Mouse (Mus musculus) hindbrain, embryonic 10.5 days (tissue): Measurements from ENCODE around the gene Nanp. TPM values are rescaled to one million over a fixed set of nuclear protein-coding genes. Genes with fewer than 3 reads are reported as not detected.

ENCODE experiments used
- DNase-seq: peaks from one replicate; pipeline ENCODE4 v3.0.0-alpha.2; 2017; ENCODE audit warnings: low spot score
- H3K27ac ChIP-seq: fragments of 300-500 bp; sonication (generic); 2 replicates; pipeline ENCODE4 v1.5.1; 2016; ENCODE audit warnings: mild to moderate bottlenecking, moderate library complexity
- H3K27me3 ChIP-seq: fragments of 300-500 bp; sonication (generic); 2 replicates; pipeline ENCODE4 v1.6.1; 2016; ENCODE audit warnings: mild to moderate bottlenecking; ENCODE audit not compliant: poor library complexity, insufficient read depth, severe bottlenecking
- H3K36me3 ChIP-seq: fragments of 300-500 bp; sonication (generic); 2 replicates; pipeline ENCODE4 v1.6.1; 2016; ENCODE audit warnings: mild to moderate bottlenecking, moderate library complexity
- H3K4me1 ChIP-seq: fragments of 300-500 bp; sonication (generic); replicated peaks from 2 replicates; pipeline ENCODE4 v1.6.1; 2016; ENCODE audit warnings: mild to moderate bottlenecking
- H3K4me3 ChIP-seq: fragments of 300-500 bp; sonication (generic); 2 replicates; pipeline ENCODE4 v1.5.1; 2016; ENCODE audit warnings: mild to moderate bottlenecking, moderate library complexity
- H3K9me3 ChIP-seq: fragments of 300-500 bp; sonication (generic); 2 replicates; pipeline ENCODE4 v1.6.1; 2016; ENCODE audit warnings: mild to moderate bottlenecking, moderate library complexity
- WGBS: fragments of 180-500 bp; shearing (Covaris S2); methylation state at CpG from one replicate; pipeline ENCODE4 v1.1.7; 2016; 5-methylcytosine and 5-hydroxymethylcytosine counted together
- polyA plus RNA-seq: library from polyadenylated mRNA; unstranded; fragments of >200 nt; fragmentation: Nextera tagmentation; extraction: Ambion mirVana; gene quantifications from 2 replicates; pipeline ENCODE4 v1.2.1, GENCODE M21; 2016

Gene Nanp
- polyA plus RNA-seq, 1 experiment from 2014 or later, result 47.0 TPM

DNA sequence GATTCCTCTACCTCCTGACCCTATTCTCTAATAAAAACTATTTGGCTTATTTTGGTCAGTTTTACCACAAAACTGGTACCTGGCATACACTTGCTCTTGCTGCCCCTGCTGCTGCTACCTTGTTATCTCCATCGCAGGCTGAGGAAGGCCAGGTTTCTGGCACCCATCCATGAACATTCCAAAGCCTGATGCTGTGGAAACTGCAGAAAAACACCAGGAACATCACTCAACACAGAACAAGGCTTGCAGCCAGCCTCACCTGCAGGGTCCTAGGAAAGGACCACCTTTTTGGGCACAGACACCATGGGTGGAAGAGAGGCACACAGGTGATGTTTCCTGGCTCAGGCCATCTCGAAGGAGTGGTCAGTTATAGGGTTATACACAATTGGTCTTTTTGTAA lies 48.7 kb downstream of the Nanp start:
- Histone ChIP-seq H3K9me3 (no peaks in the 10 kb centered on the region), H3K4me1 (no peaks in the 10 kb centered on the region), H3K27ac (no peak overlapping the region), H3K4me3 (no peak overlapping the region), H3K36me3 (0 out of 2 replicates have a peak, but pooled peaks cover 7% of the 10 kb centered on the region), H3K27me3 (no peaks in the 10 kb centered on the region)
- peak; percentile 1 for DNase-seq
- WGBS, result 93% methylated on average over 2 of the region's 2 CpGs

GRCm38 (mm10) chr2:150985359-150985758 lies 53.8 kb downstream of the Nanp start:
- Histone ChIP-seq H3K36me3 (0 out of 2 replicates have a peak, but pooled peaks cover 7% of the 10 kb centered on the region), H3K27me3 (no peaks in the 10 kb centered on the region), H3K4me1 (no peaks in the 10 kb centered on the region), H3K9me3 (no peaks in the 10 kb centered on the region), H3K27ac (no peak overlapping the region), H3K4me3 (no peak overlapping the region)
- no peak for DNase-seq
- over 99% methylated on average over 2 of the region's 2 CpGs for WGBS

DNA sequence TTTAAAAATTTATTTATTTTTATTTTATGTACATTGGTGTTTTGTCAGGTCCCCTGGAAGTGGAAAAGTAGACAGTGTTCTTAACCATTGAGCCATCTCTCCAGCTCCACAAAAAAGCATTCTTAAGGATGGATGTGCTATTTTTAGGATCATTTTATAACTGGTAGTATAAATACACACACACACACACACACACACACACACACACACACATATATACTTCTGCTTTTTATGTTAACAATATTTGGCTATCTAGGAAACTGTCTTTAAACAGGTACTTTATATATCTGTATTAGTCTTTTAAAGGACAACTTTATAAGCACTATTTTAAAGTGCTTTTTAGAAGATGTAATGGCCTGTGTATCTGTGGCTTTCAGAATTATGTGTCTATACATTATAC lies 57.1 kb downstream of the Nanp start:
- Histone ChIP-seq H3K4me3 (no peak overlapping the region), H3K27ac (no peak overlapping the region), H3K4me1 (no peaks in the 10 kb centered on the region), H3K27me3 (no peaks in the 10 kb centered on the region), H3K9me3 (no peaks in the 10 kb centered on the region), H3K36me3 (peaks cover 19% of the 10 kb centered on the region)
- no peak for DNase-seq

DNA sequence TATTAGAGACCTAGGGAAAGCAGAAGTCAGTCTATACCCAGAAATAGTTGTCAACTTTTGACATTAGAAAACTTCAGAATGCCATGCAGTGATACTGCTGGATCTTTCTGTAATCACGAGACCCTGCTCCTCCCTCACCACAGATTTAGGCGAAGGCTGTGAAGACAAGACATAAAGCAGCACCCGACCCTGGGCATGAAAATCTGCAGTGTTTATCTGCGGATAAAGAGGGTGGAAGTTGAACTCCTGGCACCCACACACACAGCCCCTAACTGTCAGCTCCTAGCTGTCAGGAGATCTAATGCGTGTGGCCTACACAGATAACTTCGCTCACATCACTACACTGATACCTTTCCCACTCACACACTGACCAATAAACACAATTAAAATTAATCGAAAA lies 57.7 kb downstream of the Nanp start:
- Histone ChIP-seq H3K27me3 (no peaks in the 10 kb centered on the region), H3K4me1 (no peaks in the 10 kb centered on the region), H3K9me3 (no peaks in the 10 kb centered on the region), H3K36me3 (peaks cover 23% of the 10 kb centered on the region), H3K27ac (no peak overlapping the region), H3K4me3 (no peak overlapping the region)
- DNase-seq, result peak; percentile 1
- WGBS, result 88% methylated on average over 7 of the region's 7 CpGs

DNA sequence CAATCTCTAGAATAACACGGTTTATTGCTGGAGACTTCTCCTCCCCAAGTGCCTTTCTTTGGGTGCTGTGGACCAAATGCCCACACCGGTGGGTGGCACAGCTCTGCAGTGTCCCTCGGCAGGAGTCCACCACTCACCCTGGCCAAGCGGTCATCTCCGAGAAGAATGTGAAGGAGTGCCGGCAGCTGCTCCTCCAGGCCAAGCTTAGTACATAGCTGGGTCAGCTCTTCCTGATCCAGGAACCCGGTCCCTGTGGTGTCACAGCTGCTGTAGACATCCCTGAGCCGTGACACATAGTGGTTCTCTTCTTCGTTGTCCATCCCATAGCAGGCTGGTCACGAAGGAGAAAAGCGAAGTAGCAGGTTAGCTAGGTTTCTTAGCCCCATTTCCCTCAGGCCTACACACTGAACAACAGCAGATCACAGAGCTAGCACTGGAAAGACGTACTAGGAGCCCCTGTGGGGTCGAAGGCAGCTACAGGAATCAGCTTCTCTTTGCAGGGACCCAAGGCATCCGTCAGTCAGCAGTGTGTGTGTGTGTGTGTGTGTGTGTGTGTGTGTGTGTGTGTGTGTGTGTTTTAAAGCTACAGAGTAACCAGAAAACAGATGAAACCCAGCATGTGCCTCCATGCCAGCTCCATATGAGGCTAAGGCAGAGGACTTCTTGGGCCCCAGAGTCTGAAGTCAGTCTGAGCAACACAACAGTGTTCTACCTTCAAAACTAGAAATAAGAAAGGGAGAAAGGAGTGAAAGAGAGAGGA lies 59.2 kb downstream of the Nanp start:
- H3K27ac ChIP-seq, result no peak overlapping the region
- H3K27me3 ChIP-seq, result no peaks in the 10 kb centered on the region
- no peaks in the 10 kb centered on the region for H3K9me3 ChIP-seq
- H3K4me3 ChIP-seq, result no peak overlapping the region
- WGBS, result 91% methylated on average over 14 of the region's 14 CpGs
- H3K36me3 ChIP-seq, result peaks cover 37% of the 10 kb centered on the region
- no peaks in the 10 kb centered on the region for H3K4me1 ChIP-seq
- peak; percentile 1 for DNase-seq

Other genes starting within 250 kb of the Nanp start
- 52.4 and 55.4 TPM in 2 replicates for gene Abhd12, start 134.7 kb downstream of the Nanp start, polyA plus RNA-seq
- gene Gins1, start 134.0 kb downstream of the Nanp start, polyA plus RNA-seq, result 67.5 and 69.8 TPM in 2 replicates
- 11.8 and 19.5 TPM in 2 replicates for gene Ninl, start within 50 bp of the Nanp start, polyA plus RNA-seq
- not detected in 2 replicates for gene Gm14151, start 53.0 kb upstream of the Nanp start, polyA plus RNA-seq
- not detected in 2 replicates for gene Gm14147, start 58.8 kb upstream of the Nanp start, polyA plus RNA-seq